Mouse (Mus musculus) liver, embryonic 14.5 days (tissue): ENCODE results near the gene Nectin4. TPM values are rescaled to one million over a fixed set of nuclear protein-coding genes. Genes with fewer than 3 reads are reported as not detected.

Experiments used
- ATAC-seq: fragments of 200-750 bp; cut with Nextera tagmentation; 2 replicates; pipeline ENCODE4 v1.8.0; 2017; ENCODE audit warnings: moderate number of reproducible peaks, mild to moderate bottlenecking, moderate library complexity; ENCODE audit not compliant: insufficient read depth
- DNase-seq, 3 experiments: peaks; one replicate each; pipeline ENCODE4 v3.0.0-alpha.2; 2012 to 2013; ENCODE audit warnings: low read depth in 3 of 3, low spot score in 3 of 3
- H3K27ac ChIP-seq: fragments of 300-500 bp; sonication (generic); 2 replicates; pipeline ENCODE4 v1.5.1; 2014; ENCODE audit warnings: moderate library complexity, mild to moderate bottlenecking, control low read depth, inconsistent platforms
- H3K27me3 ChIP-seq: fragments of 300-500 bp; sonication (generic); 2 replicates; pipeline ENCODE4 v1.6.1; 2014; ENCODE audit warnings: mild to moderate bottlenecking, low read length, moderate library complexity; ENCODE audit not compliant: control insufficient read depth, insufficient read depth
- H3K36me3 ChIP-seq: fragments of 300-500 bp; sonication (generic); replicated peaks from 2 replicates; pipeline ENCODE4 v1.6.1; 2014; ENCODE audit warnings: low read depth; ENCODE audit not compliant: control insufficient read depth, insufficient read depth
- H3K4me1 ChIP-seq, 2 experiments: fragments of 200-500 bp in 1 of 2; fragments of 300-500 bp in 1 of 2; sonication (generic) in 1 of 2; replicated peaks; 2 replicates each; pipeline ENCODE4 v1.6.1; 2012 to 2014; ENCODE audit warnings: antibody characterized with exemption in 1 of 2, inconsistent platforms in 1 of 2, low read length in 1 of 2; ENCODE audit not compliant: control insufficient read depth in 2 of 2, insufficient read depth in 2 of 2
- H3K4me2 ChIP-seq: fragments of 300-500 bp; sonication (generic); 2 replicates; pipeline ENCODE4 v1.6.1; 2014; ENCODE audit warnings: low read depth, mild to moderate bottlenecking, control low read depth, moderate library complexity
- H3K4me3 ChIP-seq, 2 experiments: fragments of 200-500 bp in 1 of 2; fragments of 300-500 bp in 1 of 2; sonication (generic) in 1 of 2; 2 replicates each; pipeline ENCODE4 v1.5.1; 2012 to 2014; ENCODE audit warnings: low read depth in 2 of 2, low read length in 2 of 2, mild to moderate bottlenecking in 2 of 2, control low read depth in 1 of 2, inconsistent platforms in 1 of 2, moderate library complexity in 1 of 2; ENCODE audit not compliant: insufficient read depth in 1 of 2
- H3K9ac ChIP-seq: fragments of 300-500 bp; sonication (generic); replicated peaks from 2 replicates; pipeline ENCODE4 v1.6.1; 2014; ENCODE audit warnings: mild to moderate bottlenecking, control low read depth, moderate library complexity
- H3K9me3 ChIP-seq: fragments of 300-500 bp; sonication (generic); 2 replicates; pipeline ENCODE4 v1.6.1; 2016; ENCODE audit warnings: low read length, mixed read lengths; ENCODE audit not compliant: control insufficient read depth
- CTCF ChIP-seq: IDR thresholded peaks from 2 replicates; pipeline ENCODE4 v1.5.1; 2016; ENCODE audit warnings: antibody characterized with exemption, low read depth, control low read depth
- EP300 ChIP-seq: IDR thresholded peaks from 2 replicates; pipeline ENCODE4 v1.6.1; 2016; ENCODE audit warnings: antibody characterized with exemption, low read depth
- WGBS: fragments of 180-500 bp; shearing (Covaris S2); extraction: QIAGEN DNeasy Blood & Tissue Kit; methylation state at CpG from one replicate; pipeline ENCODE4 v1.1.7; 2014; ENCODE audit not compliant: insufficient replicate concordance; 5-methylcytosine and 5-hydroxymethylcytosine counted together
- polyA plus RNA-seq, 2 experiments: library from polyadenylated mRNA; depleted of rRNA in 1 of 2; stranded (reverse) in 1 of 2; unstranded in 1 of 2; fragments of >200 nt; fragmentation: Nextera tagmentation in 1 of 2; extraction: Ambion mirVana in 1 of 2; gene quantifications; 2 replicates each; pipeline versions ENCODE4 v1.2.1 to v1.2.3; 2012 to 2014

Gene Nectin4
- polyA plus RNA-seq, 2 experiments: 0.04 to 0.09 TPM

DNA sequence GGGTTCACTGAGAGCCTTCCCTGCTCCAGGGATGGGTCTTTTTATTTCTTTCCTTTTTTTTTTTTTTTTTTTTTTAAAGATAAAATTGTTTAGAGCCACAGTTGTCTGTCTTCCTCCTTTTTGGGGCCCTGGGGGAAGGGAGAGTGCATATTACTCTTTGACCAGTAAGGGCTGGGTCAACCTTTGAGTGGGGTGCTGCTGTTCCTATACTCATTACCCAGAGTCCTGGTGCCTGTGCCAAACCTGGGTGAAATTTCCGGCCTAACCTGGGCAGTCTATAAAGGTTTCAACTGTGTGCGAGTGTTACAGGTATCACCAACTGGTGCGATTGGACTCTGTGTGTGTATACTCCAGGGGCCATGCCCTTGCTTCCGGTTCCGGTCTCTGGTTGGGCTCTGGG, 48.8 kb downstream of the Nectin4 start, which contains the start of gene Tstd1:
Tstd1 (plus strand) TSS at position 213 of the 400 bp plus-strand sequence.
- Histone ChIP-seq H3K9ac (no peak within 1 kb of the TSS), H3K27ac (no peak within 1 kb of the TSS), H3K4me3 (no peak within 1 kb of the TSS), H3K36me3 (peaks cover 8% of the 10 kb centered on the region), H3K27me3 (no peaks in the 10 kb centered on the region), H3K9me3 (no peaks in the 10 kb centered on the region), H3K4me1 (peaks cover 4 to 14% of the 10 kb centered on the region in 2 experiments), H3K4me2 (no peak within 1 kb of the TSS)
- DNase-seq (no peak), ATAC-seq (no peak)
- 82% methylated on average over 5 of the region's 5 CpGs for WGBS
- TF ChIP-seq EP300 (no peak), CTCF (no peak)

- Histone ChIP-seq H3K27me3 (no peaks in the 10 kb centered on the region), H3K27ac (no peak overlapping the region), H3K4me1 (peaks cover 3 to 7% of the 10 kb centered on the region in 2 experiments; a peak in 3 of 4 replicates), H3K9ac (no peak overlapping the region), H3K36me3 (peaks cover 8% of the 10 kb centered on the region), H3K9me3 (no peaks in the 10 kb centered on the region), H3K4me2 (no peak overlapping the region), H3K4me3 (no peak overlapping the region)
- ATAC-seq (no peak), DNase-seq (no peak)
- 70% methylated on average over 12 of the region's 12 CpGs for WGBS
- no peak for TF ChIP-seq CTCF
- no peak for TF ChIP-seq EP300
Measured at GRCm38 (mm10) chr1:171419291-171419882, 49.5 kb downstream of the Nectin4 start.

GRCm38 (mm10) chr1:171419905-171420304, 50.0 kb downstream of the Nectin4 start:
- DNase-seq (no peak), ATAC-seq (no peak)
- Histone ChIP-seq H3K4me1 (peaks cover 0 to 6% of the 10 kb centered on the region in 2 experiments; a peak in 1 of 4 replicates), H3K36me3 (peaks cover 8% of the 10 kb centered on the region), H3K9me3 (no peaks in the 10 kb centered on the region), H3K27me3 (no peaks in the 10 kb centered on the region), H3K9ac (no peak overlapping the region), H3K4me3 (no peak overlapping the region), H3K27ac (no peak overlapping the region), H3K4me2 (no peak overlapping the region)
- WGBS: 72% methylated on average over 5 of the region's 5 CpGs
- TF ChIP-seq EP300 (no peak), CTCF (no peak)

DNA sequence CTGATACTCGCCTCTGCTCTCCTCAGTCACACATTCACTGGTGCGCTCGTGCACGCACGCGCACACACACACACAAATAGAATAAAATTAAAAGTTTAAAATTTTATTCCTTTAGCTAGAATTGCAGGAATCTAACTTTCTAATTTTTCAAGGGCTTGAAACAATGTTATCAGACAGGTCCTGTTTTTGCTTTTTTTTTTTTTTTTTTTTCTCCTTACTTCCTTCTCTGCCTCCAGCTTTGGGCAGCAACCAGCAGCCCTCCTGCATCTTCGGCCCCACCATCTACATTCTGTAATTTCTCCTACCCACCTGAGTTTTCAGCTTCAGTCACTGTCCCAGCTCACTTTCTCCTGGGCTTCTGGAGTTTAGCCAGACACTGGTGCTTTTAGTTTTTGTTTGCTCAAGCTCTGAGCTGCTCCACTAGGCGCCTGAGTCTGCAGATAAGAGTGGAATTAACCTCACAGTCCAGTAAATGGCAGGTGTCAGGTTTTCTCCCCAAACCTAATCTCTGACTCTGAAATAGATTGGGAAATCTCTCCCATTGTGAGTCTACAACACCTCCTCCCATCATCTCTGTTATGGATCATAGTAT, 52.7 kb downstream of the Nectin4 start:
- DNase-seq (no peak), ATAC-seq (peak; percentile 37; the same call in 1 of the 2 replicates)
- H3K4me2 ChIP-seq: no peak overlapping the region
- 62% methylated on average over 8 of the region's 8 CpGs for WGBS
- H3K4me1 ChIP-seq: peaks cover 0 to 9% of the 10 kb centered on the region in 2 experiments; a peak in 1 of 4 replicates
- peaks cover 8% of the 10 kb centered on the region; the same call in 1 of the 2 replicates for H3K36me3 ChIP-seq
- no peak overlapping the region for H3K4me3 ChIP-seq
- H3K9me3 ChIP-seq: no peaks in the 10 kb centered on the region
- TF ChIP-seq EP300: no peak
- TF ChIP-seq CTCF: no peak
- H3K27ac ChIP-seq: no peak overlapping the region
- H3K27me3 ChIP-seq: no peaks in the 10 kb centered on the region
- no peak overlapping the region for H3K9ac ChIP-seq

- Histone ChIP-seq H3K9me3 (no peaks in the 10 kb centered on the region), H3K36me3 (no peaks in the 10 kb centered on the region), H3K4me1 (peaks cover 0 to 9% of the 10 kb centered on the region in 2 experiments; a peak in 1 of 4 replicates), H3K27me3 (no peaks in the 10 kb centered on the region), H3K9ac (no peak overlapping the region), H3K4me3 (no peak overlapping the region), H3K27ac (no peak overlapping the region), H3K4me2 (no peak overlapping the region)
- 48% methylated on average over 5 of the region's 5 CpGs for WGBS
- TF ChIP-seq CTCF (no peak), EP300 (no peak)
- no peak for ATAC-seq
- no peak for DNase-seq
Measured at GRCm38 (mm10) chr1:171424638-171425037, 54.7 kb downstream of the Nectin4 start.
